Mouse (Mus musculus) small intestine, adult 2 months (tissue): ENCODE measurements around the gene Negr1. TPM values are rescaled to one million over a fixed set of nuclear protein-coding genes. Genes with fewer than 3 reads are reported as not detected.

Experiments used
- H3K27ac ChIP-seq: fragments of 200-500 bp; 2 replicates; pipeline ENCODE4 v1.5.1; 2012; ENCODE audit warnings: low read depth, low read length, control low read depth, inconsistent platforms; ENCODE audit not compliant: insufficient read depth
- H3K27me3 ChIP-seq: fragments of 200-500 bp; 2 replicates; pipeline ENCODE4 v1.6.1; 2012; ENCODE audit warnings: mild to moderate bottlenecking, moderate library complexity, low read length, inconsistent platforms; ENCODE audit not compliant: control insufficient read depth, insufficient read depth
- H3K36me3 ChIP-seq: fragments of 200-500 bp; 2 replicates; pipeline ENCODE4 v1.6.1; 2012; ENCODE audit warnings: mild to moderate bottlenecking, low read length, control low read depth, inconsistent platforms; ENCODE audit not compliant: control insufficient read depth, insufficient read depth
- H3K4me1 ChIP-seq: fragments of 200-500 bp; 2 replicates; pipeline ENCODE4 v1.6.1; 2012; ENCODE audit warnings: low read length, inconsistent platforms, mixed read lengths; ENCODE audit not compliant: control insufficient read depth, insufficient read depth, insufficient read length
- H3K4me3 ChIP-seq: fragments of 200-500 bp; 2 replicates; pipeline ENCODE4 v1.5.1; 2012; ENCODE audit warnings: low read depth, mild to moderate bottlenecking, control low read depth, inconsistent platforms, low read length, moderate library complexity
- CTCF ChIP-seq: fragments of 200-500 bp; IDR thresholded peaks from 2 replicates; pipeline ENCODE4 v1.5.1; 2012; ENCODE audit warnings: low read depth, mild to moderate bottlenecking, control low read depth, inconsistent platforms, low read length, moderate library complexity, mixed read lengths; ENCODE audit not compliant: insufficient replicate concordance, insufficient read length; ENCODE audit errors: extremely low read depth
- POLR2A ChIP-seq: fragments of 200-500 bp; IDR thresholded peaks from 2 replicates; pipeline ENCODE4 v1.6.1; 2012; ENCODE audit warnings: low read depth, mild to moderate bottlenecking, control low read depth, inconsistent platforms, low read length, moderate library complexity
- WGBS: fragments of 180-500 bp; shearing (Covaris S2); methylation state at CpG from one replicate; pipeline ENCODE4 v1.1.7; 2018; 5-methylcytosine and 5-hydroxymethylcytosine counted together
- polyA plus RNA-seq: library from polyadenylated mRNA; depleted of rRNA; stranded (reverse); fragments of >200 nt; gene quantifications from 2 replicates; pipeline ENCODE4 v1.2.3, GENCODE M21; 2012

The Negr1 gene
- polyA plus RNA-seq, 1 experiment: 0.35 TPM

DNA sequence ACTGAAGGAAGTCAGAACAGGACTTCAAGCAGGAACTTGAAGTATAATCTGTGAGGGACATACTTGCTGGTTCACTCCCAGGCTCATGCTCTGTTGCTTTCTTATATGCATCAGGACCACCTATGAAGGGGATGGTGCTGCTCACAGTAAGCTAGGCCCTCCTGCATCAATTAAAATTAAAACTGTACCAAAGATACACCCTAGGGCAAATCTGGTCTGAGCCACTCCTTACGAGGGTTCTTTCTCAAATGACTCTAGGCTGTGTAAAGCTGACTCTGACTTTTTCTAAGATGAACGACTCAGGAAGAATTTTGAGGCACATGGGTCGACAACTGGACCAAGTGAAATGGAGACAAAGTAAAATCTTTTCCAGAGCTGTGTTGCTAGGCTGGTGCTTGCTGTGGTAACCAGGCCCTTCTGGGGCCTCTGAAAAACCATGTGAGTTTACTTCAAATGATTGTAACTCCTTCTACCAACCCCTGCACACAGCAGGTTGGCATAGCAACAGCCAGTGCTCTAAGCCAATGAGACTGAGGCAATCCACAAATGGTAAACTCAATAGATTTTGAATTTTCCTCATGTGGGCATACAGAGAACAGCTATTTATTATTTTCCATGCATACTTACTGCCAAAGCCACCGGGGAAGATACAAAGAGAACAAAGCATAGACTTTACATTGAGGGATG is 742.0 kb downstream of the Negr1 start:
- TF ChIP-seq CTCF: no peak
- Histone ChIP-seq H3K36me3 (no peaks in the 10 kb centered on the region), H3K27me3 (no peaks in the 10 kb centered on the region), H3K4me3 (no peak overlapping the region), H3K27ac (no peak overlapping the region), H3K4me1 (no peaks in the 10 kb centered on the region)
- WGBS: 71% methylated on average over 4 of the region's 4 CpGs

DNA sequence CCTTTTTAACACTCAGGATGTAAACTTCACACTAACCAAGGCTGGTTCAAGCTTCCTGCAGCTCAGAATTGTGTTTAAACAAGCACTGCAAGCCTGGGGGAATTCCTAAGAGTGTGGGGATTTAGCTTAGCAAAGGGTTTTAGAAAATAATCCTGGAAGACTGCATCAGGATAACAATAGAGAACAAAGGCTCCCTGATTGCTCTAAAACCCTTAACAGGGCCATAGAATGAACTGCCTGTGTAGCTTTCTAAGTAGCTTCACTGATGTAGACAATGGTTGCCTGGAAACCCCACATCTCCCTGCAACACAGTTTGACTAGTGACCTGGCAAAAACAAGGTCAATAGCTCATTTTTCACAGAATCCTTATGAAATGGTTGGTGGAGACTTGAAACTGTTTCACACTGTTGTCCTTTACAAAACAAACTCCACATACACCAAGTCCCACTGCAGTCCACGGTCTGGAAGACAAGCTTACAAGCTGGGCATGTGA is 759.5 kb downstream of the Negr1 start:
- no peak overlapping the region for H3K4me3 ChIP-seq
- H3K4me1 ChIP-seq: no peaks in the 10 kb centered on the region
- WGBS: 54% methylated on average over 1 of the region's 1 CpGs
- H3K36me3 ChIP-seq: no peaks in the 10 kb centered on the region
- H3K27ac ChIP-seq: no peak overlapping the region
- TF ChIP-seq CTCF (no peak), POLR2A (no peak)
- H3K27me3 ChIP-seq: no peaks in the 10 kb centered on the region

DNA sequence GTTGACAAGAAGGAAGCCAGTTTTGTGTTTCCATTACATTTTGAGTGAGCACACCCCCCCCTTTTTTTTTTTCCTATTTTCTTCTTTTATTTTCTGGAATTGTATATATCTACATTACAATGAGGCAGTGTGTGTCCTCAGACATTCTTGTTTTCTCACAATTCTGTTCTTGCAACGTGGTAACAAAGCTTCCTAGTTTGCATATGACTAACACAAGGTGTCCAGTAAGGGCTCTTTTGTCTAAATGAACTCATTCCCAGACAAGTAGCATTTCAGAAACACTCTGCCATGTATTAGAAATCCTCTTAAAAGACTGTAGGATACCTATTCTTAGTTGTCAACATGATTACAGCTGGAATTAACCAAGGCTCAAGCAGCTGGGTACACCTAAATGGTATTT is 760.2 kb downstream of the Negr1 start:
- TF ChIP-seq POLR2A (no peak), CTCF (no peak)
- no peaks in the 10 kb centered on the region for H3K27me3 ChIP-seq
- H3K4me1 ChIP-seq: no peaks in the 10 kb centered on the region
- H3K36me3 ChIP-seq: no peaks in the 10 kb centered on the region
- WGBS: 33% methylated on average over 1 of the region's 1 CpGs
- no peak overlapping the region for H3K27ac ChIP-seq
- H3K4me3 ChIP-seq: no peak overlapping the region

DNA sequence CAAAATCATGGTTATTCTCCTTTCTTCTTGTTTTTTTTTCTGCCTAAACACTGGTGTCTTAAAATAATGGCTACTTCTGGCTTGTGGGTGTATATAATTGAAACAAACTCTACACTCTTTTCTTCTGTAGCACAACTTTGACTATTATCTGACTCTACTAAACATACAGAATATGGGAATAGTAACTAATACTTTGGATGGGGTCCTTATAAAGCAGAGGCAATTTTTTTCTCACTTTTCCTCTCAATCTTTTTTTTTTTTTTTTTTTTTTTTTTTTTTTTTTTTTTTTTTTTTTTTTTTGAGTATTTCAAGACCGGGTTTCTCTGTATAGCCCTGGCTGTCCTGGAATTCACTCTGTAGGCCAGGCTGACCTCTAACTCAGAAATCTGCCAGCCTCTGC is 772.6 kb downstream of the Negr1 start:
- Histone ChIP-seq H3K4me1 (no peaks in the 10 kb centered on the region), H3K36me3 (no peaks in the 10 kb centered on the region), H3K27ac (no peak overlapping the region), H3K27me3 (no peaks in the 10 kb centered on the region), H3K4me3 (no peak overlapping the region)
- TF ChIP-seq POLR2A (no peak), CTCF (no peak)
- 63% methylated on average over 1 of the region's 1 CpGs for WGBS

DNA sequence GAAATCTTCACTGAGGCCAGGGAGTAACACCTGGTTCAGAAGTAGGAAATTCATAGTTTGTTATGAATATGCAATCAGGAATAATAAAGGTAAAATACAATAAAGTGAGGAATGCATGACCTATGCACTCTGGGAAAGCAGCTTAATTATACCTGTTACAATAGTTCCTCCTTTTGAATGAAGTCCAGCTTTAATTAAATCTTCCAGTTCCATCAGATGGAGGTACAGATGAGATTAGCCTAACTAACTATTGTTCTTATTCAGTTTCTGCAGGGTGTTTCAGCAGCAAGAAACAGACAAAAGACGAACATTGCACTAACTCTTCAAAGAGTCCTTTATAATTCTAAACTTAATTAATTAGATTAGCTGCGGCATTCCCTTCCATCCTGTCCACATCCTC is 787.9 kb downstream of the Negr1 start:
- WGBS: 82% methylated on average over 2 of the region's 2 CpGs
- H3K4me1 ChIP-seq: no peaks in the 10 kb centered on the region
- H3K27ac ChIP-seq: no peak overlapping the region
- H3K4me3 ChIP-seq: no peak overlapping the region
- no peaks in the 10 kb centered on the region for H3K36me3 ChIP-seq
- no peaks in the 10 kb centered on the region for H3K27me3 ChIP-seq
- TF ChIP-seq CTCF (no peak), POLR2A (no peak)

DNA sequence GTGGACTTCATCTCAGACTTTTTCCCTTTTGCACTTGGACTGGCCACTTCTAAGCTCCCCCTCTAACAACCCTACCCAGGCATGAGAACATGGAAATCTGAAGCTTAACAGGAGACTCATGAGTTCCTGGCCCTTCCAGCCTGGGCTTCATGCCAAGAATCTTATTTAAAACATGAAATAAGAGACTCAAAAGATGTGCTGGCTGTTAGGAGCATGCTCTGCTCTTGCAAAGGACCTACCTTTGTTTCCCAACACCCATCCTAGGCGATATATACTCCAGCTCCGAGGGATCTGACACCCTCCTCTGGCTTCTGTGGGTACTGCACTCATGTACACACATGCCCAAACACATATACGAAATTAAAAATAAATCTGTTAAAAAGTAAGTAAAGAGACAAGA is 797.3 kb downstream of the Negr1 start:
- Histone ChIP-seq H3K27ac (no peak overlapping the region), H3K4me3 (no peak overlapping the region), H3K27me3 (no peaks in the 10 kb centered on the region), H3K4me1 (no peaks in the 10 kb centered on the region), H3K36me3 (no peaks in the 10 kb centered on the region)
- TF ChIP-seq CTCF: no peak
- no peak for TF ChIP-seq POLR2A
- WGBS: 55% methylated on average over 3 of the region's 3 CpGs

DNA sequence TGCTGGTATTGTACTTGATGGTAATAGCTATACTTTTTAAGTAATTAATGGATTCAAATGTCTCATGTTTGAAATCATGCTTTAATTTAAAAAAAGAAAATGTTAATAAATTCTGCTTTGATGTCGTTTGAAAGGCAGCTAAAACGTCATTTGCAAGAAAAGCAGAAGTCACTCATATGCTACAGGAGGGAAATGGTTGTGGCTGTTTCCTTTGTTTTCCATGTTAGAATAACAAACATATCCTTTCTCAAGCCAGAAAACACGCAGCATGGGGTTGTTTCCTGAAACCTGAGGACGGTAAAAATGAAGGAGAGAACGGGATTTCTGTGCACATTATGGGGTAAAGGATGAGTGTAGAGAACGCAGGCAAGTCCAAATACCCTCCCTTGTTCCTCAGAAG is 798.2 kb downstream of the Negr1 start:
- Histone ChIP-seq H3K4me3 (no peak overlapping the region), H3K27me3 (no peaks in the 10 kb centered on the region), H3K36me3 (no peaks in the 10 kb centered on the region), H3K4me1 (no peaks in the 10 kb centered on the region), H3K27ac (no peak overlapping the region)
- 64% methylated on average over 6 of the region's 6 CpGs for WGBS
- TF ChIP-seq POLR2A: no peak
- no peak for TF ChIP-seq CTCF
